Mouse (Mus musculus) gastrocnemius, postnatal 36 days (tissue): ENCODE data around the gene Pkd1. TPM values are rescaled to one million over a fixed set of nuclear protein-coding genes. Genes with fewer than 3 reads are reported as not detected.

Source experiments
- DNase-seq, 2 experiments: peaks; one replicate each; pipeline ENCODE4 v3.0.0; 2022
- intact Hi-C: fragments of 180-260 bp; cut with DNase I; formaldehyde crosslinking; loops from one replicate; pipeline ENCODE4 v1.15.1; 2025
- microRNA-seq, 2 experiments: library from miRNA; unstranded; fragments of <30 nt; microRNA quantifications; one replicate each; pipeline ENCODE4 v1.2.0; 2021
- total RNA-seq, 2 experiments: library from RNA; stranded (reverse); gene quantifications; 2 replicates each; pipeline ENCODE4 v1.2.3; 2021

The Pkd1 gene
- total RNA-seq, 2 experiments from 2014 or later: 19.8 to 20.3 TPM

DNA sequence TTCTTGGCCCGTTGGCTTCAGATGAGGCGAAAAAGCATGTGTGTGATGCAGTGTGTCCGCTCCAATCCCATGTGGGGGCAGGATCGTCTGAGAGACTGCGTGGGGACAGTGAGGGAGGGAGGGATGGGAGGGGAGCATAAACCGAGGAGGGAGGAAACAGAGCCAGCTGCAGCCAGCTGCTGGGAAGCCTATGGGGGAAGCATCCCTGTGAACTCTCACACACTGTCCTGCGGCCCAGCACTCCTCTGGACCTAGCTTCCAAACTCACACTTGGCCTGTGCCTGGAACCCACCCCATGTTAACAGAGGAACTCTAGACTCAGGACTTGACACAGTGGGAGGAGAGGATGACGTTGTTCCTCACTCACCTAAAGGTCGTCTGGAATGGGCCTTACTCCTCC is 89.2 kb downstream of the Pkd1 start:
- intact Hi-C loops: no loop called here
- DNase-seq: peak in 1 of 2 experiments; percentile 20

GRCm38 (mm10) chr17:24639571-24639988 is 89.9 kb downstream of the Pkd1 start:
- intact Hi-C loops: no loop called here
- no peak for DNase-seq

- intact Hi-C loops: no loop called here
- DNase-seq: no peak
Measured at GRCm38 (mm10) chr17:24640119-24640518, 90.5 kb downstream of the Pkd1 start.

DNA sequence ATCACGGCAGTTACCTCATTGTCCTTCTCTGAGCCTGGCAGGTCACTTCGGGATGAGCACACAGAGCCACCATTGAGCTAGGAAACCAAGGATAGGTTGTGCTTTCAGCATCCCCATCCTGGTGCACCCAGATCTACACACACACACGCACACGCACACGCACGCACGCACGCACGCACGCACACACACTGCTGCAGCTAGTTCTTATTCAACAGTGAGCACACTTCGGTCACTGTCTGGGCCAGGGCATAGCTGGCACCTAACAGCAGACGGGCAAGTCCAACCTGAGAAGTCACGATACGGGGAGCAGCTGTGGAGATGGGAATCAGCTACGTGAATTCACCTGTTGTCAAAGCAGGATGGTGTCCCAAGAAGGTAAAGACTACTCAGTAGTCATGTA is 90.9 kb downstream of the Pkd1 start:
- intact Hi-C loops: no loop called here
- DNase-seq: no peak

DNA sequence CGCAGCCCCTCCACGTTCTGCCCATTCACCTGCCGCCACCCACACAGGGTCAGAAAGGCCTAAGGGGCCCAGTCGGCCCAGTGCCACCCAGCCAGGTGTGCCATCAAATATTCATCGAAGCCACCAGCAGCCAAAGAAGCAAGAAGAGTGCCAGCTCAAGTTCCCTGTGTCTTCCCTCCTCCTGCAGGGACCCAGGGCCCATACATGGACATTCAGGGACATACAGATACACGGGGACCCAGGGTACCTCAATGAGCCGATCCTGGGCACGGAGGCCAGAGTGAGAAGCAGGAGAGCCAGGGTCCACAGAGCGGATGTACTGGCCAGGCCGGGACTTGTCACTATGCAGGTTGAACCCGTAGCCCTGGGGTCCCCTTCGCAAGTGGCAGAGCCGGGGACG is 92.3 kb downstream of the Pkd1 start:
- intact Hi-C loops: no loop called here
- no peak for DNase-seq

DNA sequence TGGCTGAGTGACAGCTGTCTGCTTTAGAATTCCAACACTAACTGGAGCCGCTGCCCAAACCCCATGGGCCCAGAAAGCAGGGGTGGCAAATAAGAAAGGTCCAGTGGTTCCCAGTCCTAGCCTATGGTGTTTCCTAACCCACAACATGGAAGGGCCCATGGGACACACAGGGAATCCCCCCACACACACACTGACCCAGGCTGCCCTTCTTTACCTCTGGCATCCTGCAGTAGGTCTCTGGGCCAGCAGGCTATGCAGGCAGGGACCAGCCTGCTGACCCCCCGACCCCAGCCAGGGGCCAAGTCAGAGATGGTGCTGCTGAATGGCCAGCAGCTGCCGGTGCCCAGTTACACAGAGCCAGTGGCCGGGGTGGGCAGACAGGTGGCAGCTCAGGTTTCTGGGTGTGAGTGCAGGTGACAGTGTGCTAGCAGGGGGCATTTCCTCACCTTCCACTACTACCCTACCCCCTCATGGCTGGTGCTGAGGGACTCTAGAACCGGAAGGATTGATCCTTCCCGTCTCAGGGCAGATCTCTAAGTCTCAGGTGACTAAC is 93.2 kb downstream of the Pkd1 start:
- no peak for DNase-seq
- intact Hi-C loops: no loop called here

DNA sequence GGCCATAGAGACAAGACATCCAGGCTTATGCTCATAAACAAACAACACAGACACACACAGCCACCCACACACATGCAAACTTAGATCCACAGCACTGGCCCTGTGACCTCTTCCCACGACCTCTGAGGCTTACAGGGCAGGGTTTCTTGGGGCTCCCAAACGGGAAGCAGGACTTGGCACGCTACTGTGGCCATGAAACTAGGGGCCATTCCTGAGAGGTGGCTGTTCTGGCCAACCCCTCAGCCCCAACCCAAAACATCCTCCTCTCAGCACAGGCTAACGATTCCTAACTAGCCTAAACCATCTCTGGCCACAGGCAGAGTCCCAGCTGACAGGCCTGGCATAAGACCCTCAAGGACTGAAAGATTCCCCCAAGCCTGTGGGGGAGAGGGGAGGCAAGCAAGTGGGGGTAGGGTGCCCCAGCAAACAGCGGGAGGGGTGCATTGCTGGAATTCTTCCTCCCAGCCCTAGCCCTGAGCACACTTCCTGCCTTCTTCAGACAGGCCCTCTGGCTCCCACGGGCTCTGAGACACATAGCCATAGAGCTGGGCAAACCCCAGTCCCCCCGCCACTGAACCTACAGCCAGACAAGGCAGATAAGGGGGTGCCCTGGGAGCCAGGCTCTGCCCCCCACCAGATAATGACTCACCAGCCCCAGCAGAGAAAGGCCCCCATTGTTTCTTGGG is 94.5 kb downstream of the Pkd1 start:
- peak in 1 of 2 experiments; percentile 8 for DNase-seq
- intact Hi-C loops: no loop called here

DNA sequence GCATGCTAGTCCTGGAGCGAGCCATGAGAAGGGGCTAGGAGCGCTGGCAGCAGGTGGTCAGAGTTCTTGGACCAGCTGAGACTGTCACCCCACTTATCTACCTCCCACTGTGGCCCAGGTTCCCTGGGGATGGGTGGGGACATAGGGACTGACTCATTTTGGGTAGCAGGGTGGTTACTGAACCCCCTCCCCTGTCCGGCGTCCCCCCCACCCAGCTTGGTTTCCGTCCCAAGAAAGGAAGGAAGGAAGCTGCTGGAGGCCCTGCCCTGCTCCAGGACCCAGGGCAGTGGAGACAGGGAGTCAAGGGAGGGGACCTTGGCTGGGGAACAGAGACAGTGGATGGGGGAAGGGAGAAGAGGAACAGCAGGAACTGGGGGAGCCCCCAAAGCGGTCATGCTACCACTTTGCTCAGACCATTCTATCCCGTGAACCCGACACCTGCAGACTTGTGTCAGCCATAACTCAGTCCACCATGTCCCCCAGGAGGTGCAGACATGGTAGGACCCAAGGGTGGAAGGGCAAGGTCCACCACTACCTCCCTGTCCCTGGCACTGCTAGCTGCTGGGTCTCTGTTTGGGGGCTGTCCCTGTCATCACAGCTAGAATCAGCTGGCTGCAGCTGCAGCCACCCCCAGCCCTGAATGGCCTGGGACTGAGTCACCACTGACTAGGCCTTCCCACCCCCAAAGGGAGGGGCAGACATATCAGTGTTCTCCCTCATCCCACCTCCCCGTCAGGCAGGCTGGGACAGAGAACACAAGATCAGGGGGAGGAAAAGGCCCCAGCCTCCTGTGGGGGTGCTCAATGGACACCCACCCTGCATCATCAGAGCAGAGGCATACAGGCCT is 95.5 kb downstream of the Pkd1 start:
- intact Hi-C loops: no loop called here
- peak in 1 of 2 experiments; percentile 51 for DNase-seq

GRCm38 (mm10) chr17:24645916-24646315 is 96.3 kb downstream of the Pkd1 start:
- DNase-seq: no peak
- intact Hi-C loops: no loop called here

Small RNAs within 50 kb of the gene (microRNA-seq; reads per million reads assigned to microRNA genes)
- gene Gm24589: 0 reads per million in 2 experiments

Other genes starting within 250 kb of the Pkd1 start
- not detected for gene Abca17, start 198.8 kb upstream of the Pkd1 start, total RNA-seq
- 1 to 10 TPM; 6.5 to 7.4 TPM for gene Abca3, start 197.9 kb upstream of the Pkd1 start, total RNA-seq
- 10 to 100 TPM; 41.7 to 48.3 TPM for gene Rnps1, start 135.3 kb upstream of the Pkd1 start, total RNA-seq
- gene Eci1, start 123.2 kb upstream of the Pkd1 start, total RNA-seq: 100 to 1,000 TPM; 129 to 179 TPM
- under 1 TPM; 0.49 to 0.99 TPM for gene Dnase1l2, start 106.7 kb upstream of the Pkd1 start, total RNA-seq
- 10 to 100 TPM in 1 of 2 experiments, 1 to 10 TPM in 1; 9.5 to 11.7 TPM for gene E4f1, start 79.5 kb upstream of the Pkd1 start, total RNA-seq
- 10 to 100 TPM; 50.7 to 54.6 TPM for gene Pgp, start 79.4 kb upstream of the Pkd1 start, total RNA-seq
- under 1 TPM in 1 of 2 experiments, not detected in 1; 0.26 TPM for gene Bricd5, start 76.0 kb upstream of the Pkd1 start, total RNA-seq
- gene Mlst8, start 70.8 kb upstream of the Pkd1 start, total RNA-seq: 10 to 100 TPM; 11.9 to 12.1 TPM
- under 1 TPM; 0.05 TPM for gene Caskin1, start 61.2 kb upstream of the Pkd1 start, total RNA-seq
- 10 to 100 TPM; 23.7 to 30.2 TPM for gene Traf7, start 21.9 kb upstream of the Pkd1 start, total RNA-seq
- under 1 TPM in 1 of 2 experiments, not detected in 1; 0.20 TPM for gene Rab26, start 15.6 kb upstream of the Pkd1 start, total RNA-seq
- gene Tsc2, start 82.8 kb downstream of the Pkd1 start, total RNA-seq: 10 to 100 TPM; 74.9 to 76.8 TPM
- 1 to 10 TPM; 2.3 TPM for gene Nthl1, start 82.8 kb downstream of the Pkd1 start, total RNA-seq
- gene Slc9a3r2, start 100.5 kb downstream of the Pkd1 start, total RNA-seq: 10 to 100 TPM; 27.1 to 36.9 TPM
- gene Npw, start 108.6 kb downstream of the Pkd1 start, total RNA-seq: not detected
- gene Zfp598, start 119.9 kb downstream of the Pkd1 start, total RNA-seq: 10 to 100 TPM; 18.0 to 18.5 TPM
- not detected for gene Syngr3, start 140.1 kb downstream of the Pkd1 start, total RNA-seq
- 10 to 100 TPM; 30.3 to 33.3 TPM for gene Gfer, start 146.3 kb downstream of the Pkd1 start, total RNA-seq
- gene Noxo1, start 146.4 kb downstream of the Pkd1 start, total RNA-seq: 1 to 10 TPM in 1 of 2 experiments, under 1 TPM in 1; 0.47 to 1.4 TPM
- gene Tbl3, start 157.8 kb downstream of the Pkd1 start, total RNA-seq: 10 to 100 TPM; 15.1 to 16.1 TPM
- gene Rnf151, start 168.2 kb downstream of the Pkd1 start, total RNA-seq: not detected
- gene Rps2, start 168.3 kb downstream of the Pkd1 start, total RNA-seq: 100 to 1,000 TPM; 500 to 582 TPM
- 100 to 1,000 TPM; 420 to 464 TPM for gene Ndufb10, start 174.6 kb downstream of the Pkd1 start, total RNA-seq
- 100 to 1,000 TPM; 743 to 791 TPM for gene Rpl3l, start 178.0 kb downstream of the Pkd1 start, total RNA-seq
- gene Msrb1, start 186.8 kb downstream of the Pkd1 start, total RNA-seq: 100 to 1,000 TPM; 192 to 205 TPM
- not detected for gene Hs3st6, start 203.2 kb downstream of the Pkd1 start, total RNA-seq